Mouse (Mus musculus) midbrain, embryonic 12.5 days (tissue): ENCODE measurements at regions not wholly inside any gene's neighbourhood (a gene's known extent, or its start where the extent isn't known, plus 50 kb on each side); places are given as distances from the start of the nearest gene placed in this dataset.

ENCODE experiments used
- ATAC-seq: fragments of 200-750 bp; cut with Nextera tagmentation; 2 replicates; pipeline ENCODE4 v1.8.0; 2017; ENCODE audit warnings: low read depth, moderate TSS enrichment, moderate library complexity; ENCODE audit not compliant: low FRiP score
- H3K27ac ChIP-seq: fragments of 300-500 bp; sonication (generic); replicated peaks from 2 replicates; pipeline ENCODE4 v1.5.1; 2016; ENCODE audit warnings: mild to moderate bottlenecking
- H3K27me3 ChIP-seq: fragments of 300-500 bp; sonication (generic); 2 replicates; pipeline ENCODE4 v1.6.1; 2016; ENCODE audit warnings: mild to moderate bottlenecking
- H3K36me3 ChIP-seq: fragments of 300-500 bp; sonication (generic); 2 replicates; pipeline ENCODE4 v1.6.1; 2016
- H3K4me1 ChIP-seq: fragments of 300-500 bp; sonication (generic); 2 replicates; pipeline ENCODE4 v1.6.1; 2016
- H3K4me2 ChIP-seq: fragments of 300-500 bp; sonication (generic); replicated peaks from 2 replicates; pipeline ENCODE4 v1.6.1; 2016; ENCODE audit warnings: mild to moderate bottlenecking, moderate library complexity
- H3K4me3 ChIP-seq: fragments of 300-500 bp; sonication (generic); 2 replicates; pipeline ENCODE4 v1.5.1; 2016; ENCODE audit warnings: mild to moderate bottlenecking
- H3K9ac ChIP-seq: fragments of 300-500 bp; sonication (generic); replicated peaks from 2 replicates; pipeline ENCODE4 v1.6.1; 2016; ENCODE audit warnings: mild to moderate bottlenecking, moderate library complexity
- H3K9me3 ChIP-seq: fragments of 300-500 bp; sonication (generic); 2 replicates; pipeline ENCODE4 v1.6.1; 2016; ENCODE audit warnings: mild to moderate bottlenecking
- WGBS: fragments of 180-500 bp; shearing (Covaris S2); methylation state at CpG from one replicate; pipeline ENCODE4 v1.1.7; 2016; 5-methylcytosine and 5-hydroxymethylcytosine counted together

GRCm38 (mm10) chr6:31210209-31210714 is 188.3 kb upstream of the Mkln1 start:
- 75% methylated on average over 7 of the region's 7 CpGs for WGBS
- Histone ChIP-seq H3K4me3 (no peak overlapping the region), H3K9me3 (no peaks in the 10 kb centered on the region), H3K27ac (no peak overlapping the region), H3K4me2 (no peak overlapping the region), H3K9ac (no peak overlapping the region), H3K4me1 (no peaks in the 10 kb centered on the region), H3K36me3 (no peaks in the 10 kb centered on the region), H3K27me3 (peaks cover 13% of the 10 kb centered on the region)
- ATAC-seq, result no peak

GRCm38 (mm10) chr6:31211091-31211490 is 187.4 kb upstream of the Mkln1 start:
- Histone ChIP-seq H3K9ac (no peak overlapping the region), H3K27ac (no peak overlapping the region), H3K4me3 (no peak overlapping the region), H3K9me3 (no peaks in the 10 kb centered on the region), H3K27me3 (peaks cover 20% of the 10 kb centered on the region), H3K36me3 (no peaks in the 10 kb centered on the region), H3K4me2 (no peak overlapping the region), H3K4me1 (0 out of 2 replicates have a peak, but pooled peaks cover 2% of the 10 kb centered on the region)
- no peak for ATAC-seq
- 95% methylated on average over 4 of the region's 4 CpGs for WGBS

DNA sequence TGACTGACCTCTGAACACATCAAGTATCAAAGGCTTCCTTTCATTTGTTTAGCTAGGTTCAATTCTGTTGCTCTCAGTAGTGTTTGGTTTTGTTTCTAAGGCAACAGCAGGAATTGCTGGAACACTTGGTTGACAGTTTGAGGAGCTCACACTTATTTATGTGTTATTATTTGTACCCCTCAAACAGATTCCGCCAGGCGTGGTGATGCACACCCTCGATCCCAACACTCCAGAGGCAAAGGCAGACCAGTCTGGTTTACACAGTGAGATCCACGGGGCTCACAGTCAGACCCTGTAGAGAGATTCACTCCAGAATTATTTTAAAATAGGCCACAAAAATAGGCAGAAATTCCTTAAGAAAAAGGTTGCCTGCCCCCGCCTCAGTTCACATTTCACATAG is 186.9 kb upstream of the Mkln1 start:
- Histone ChIP-seq H3K4me3 (no peak overlapping the region), H3K27ac (no peak overlapping the region), H3K9me3 (no peaks in the 10 kb centered on the region), H3K9ac (no peak overlapping the region), H3K4me1 (peaks cover 4% of the 10 kb centered on the region), H3K27me3 (peaks cover 24% of the 10 kb centered on the region), H3K4me2 (no peak overlapping the region), H3K36me3 (no peaks in the 10 kb centered on the region)
- ATAC-seq, result no peak
- 71% methylated on average over 5 of the region's 5 CpGs for WGBS

DNA sequence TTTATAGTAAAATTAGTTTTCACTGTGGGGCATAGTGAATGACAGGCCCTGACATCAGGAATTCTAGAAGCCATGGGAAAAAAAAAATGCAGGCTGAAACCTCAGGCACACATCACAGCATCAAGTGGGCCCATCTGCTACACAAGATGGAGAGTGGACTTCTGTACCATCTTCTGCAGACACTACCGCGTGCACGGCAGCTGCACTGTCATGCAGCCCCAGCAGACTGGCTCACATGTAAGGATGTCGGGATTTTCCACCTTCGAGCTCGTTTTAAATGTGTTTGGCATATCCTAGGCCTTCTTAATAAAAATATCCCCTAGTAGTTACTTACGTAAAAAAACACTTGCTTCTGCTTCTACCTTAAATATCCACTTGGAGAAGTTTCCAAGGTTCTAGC is 186.5 kb upstream of the Mkln1 start:
- H3K27ac ChIP-seq, result no peak overlapping the region
- no peak overlapping the region for H3K4me3 ChIP-seq
- H3K4me2 ChIP-seq, result no peak overlapping the region
- peaks cover 28% of the 10 kb centered on the region for H3K27me3 ChIP-seq
- WGBS, result 88% methylated on average over 7 of the region's 7 CpGs
- peaks cover 9% of the 10 kb centered on the region for H3K4me1 ChIP-seq
- no peak overlapping the region for H3K9ac ChIP-seq
- ATAC-seq, result no peak
- H3K9me3 ChIP-seq, result no peaks in the 10 kb centered on the region
- no peaks in the 10 kb centered on the region for H3K36me3 ChIP-seq

DNA sequence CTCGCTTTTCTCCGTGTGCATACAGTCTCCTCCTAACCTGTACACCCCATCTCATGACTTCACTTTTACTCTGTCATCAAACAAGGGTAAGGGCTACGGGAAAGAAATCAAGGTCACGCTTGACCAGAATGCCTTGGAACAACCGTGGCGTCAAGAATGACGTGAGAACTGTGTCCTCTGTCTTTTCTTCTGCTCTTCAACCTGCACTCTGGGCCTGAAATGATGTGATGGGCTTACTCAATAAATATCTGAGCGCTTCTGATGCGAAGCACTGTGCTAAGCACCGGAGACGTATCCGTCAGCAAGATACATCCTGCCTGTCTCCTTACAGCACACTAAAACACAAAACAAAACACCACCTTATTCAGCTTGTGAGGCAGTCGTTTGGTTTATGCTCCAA is 185.8 kb upstream of the Mkln1 start:
- Histone ChIP-seq H3K4me1 (peaks cover 14% of the 10 kb centered on the region), H3K9me3 (no peaks in the 10 kb centered on the region), H3K4me2 (no peak overlapping the region), H3K27me3 (peaks cover 34% of the 10 kb centered on the region), H3K9ac (no peak overlapping the region), H3K27ac (no peak overlapping the region), H3K36me3 (no peaks in the 10 kb centered on the region), H3K4me3 (no peak overlapping the region)
- 84% methylated on average over 13 of the region's 13 CpGs for WGBS
- ATAC-seq, result no peak

DNA sequence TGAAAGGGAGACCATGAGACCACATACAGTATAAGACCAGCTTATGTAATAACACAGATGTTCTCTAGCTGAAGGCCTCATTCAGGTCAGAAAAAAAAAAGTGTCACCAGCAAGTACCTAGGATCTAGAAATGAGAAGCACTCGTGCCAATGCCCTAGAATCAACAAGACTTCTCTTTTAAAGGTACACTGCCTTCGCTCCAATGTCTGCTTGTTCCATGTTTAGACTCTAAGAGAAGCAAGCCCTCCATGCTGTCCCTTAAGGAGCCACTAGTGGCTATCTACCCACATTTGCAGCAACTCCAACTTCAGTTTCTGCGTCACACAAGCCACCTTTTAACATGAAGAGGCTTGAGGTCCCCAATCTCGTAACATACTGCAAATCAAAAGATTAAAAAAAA is 185.4 kb upstream of the Mkln1 start:
- peaks cover 18% of the 10 kb centered on the region for H3K4me1 ChIP-seq
- peaks cover 39% of the 10 kb centered on the region for H3K27me3 ChIP-seq
- no peak overlapping the region for H3K4me3 ChIP-seq
- no peak overlapping the region for H3K27ac ChIP-seq
- H3K9ac ChIP-seq, result no peak overlapping the region
- 81% methylated on average over 4 of the region's 4 CpGs for WGBS
- H3K36me3 ChIP-seq, result no peaks in the 10 kb centered on the region
- no peak for ATAC-seq
- no peaks in the 10 kb centered on the region for H3K9me3 ChIP-seq
- H3K4me2 ChIP-seq, result no peak overlapping the region

DNA sequence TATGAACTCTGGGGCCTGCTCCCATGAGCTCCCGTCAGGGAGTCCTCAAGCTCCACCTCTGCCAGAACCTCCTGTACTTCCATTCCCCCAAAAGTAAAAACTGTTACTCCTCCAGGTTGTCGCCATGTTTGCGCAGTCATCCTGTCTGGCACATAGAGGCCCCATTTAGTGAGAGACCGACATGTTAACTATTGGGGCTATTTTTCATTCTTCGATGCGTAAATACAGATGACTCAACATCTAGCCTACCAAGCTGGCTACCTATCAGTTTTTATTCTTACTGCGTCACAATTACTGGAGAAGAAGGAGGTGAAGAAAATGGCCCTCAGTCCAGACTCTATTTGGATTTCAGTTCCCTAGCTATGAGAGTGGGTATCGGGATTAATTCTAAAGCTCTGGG is 182.9 kb upstream of the Mkln1 start:
- Histone ChIP-seq H3K9me3 (no peaks in the 10 kb centered on the region), H3K9ac (peak overlapping the region; percentile 61; the same call in 1 of the 2 replicates), H3K27ac (no peak overlapping the region), H3K4me1 (peaks cover 34% of the 10 kb centered on the region), H3K36me3 (no peaks in the 10 kb centered on the region), H3K27me3 (peaks cover 64% of the 10 kb centered on the region), H3K4me3 (peak overlapping the region; percentile 76), H3K4me2 (peak overlapping the region; percentile 100)
- 72% methylated on average over 8 of the region's 8 CpGs for WGBS
- no peak for ATAC-seq

DNA sequence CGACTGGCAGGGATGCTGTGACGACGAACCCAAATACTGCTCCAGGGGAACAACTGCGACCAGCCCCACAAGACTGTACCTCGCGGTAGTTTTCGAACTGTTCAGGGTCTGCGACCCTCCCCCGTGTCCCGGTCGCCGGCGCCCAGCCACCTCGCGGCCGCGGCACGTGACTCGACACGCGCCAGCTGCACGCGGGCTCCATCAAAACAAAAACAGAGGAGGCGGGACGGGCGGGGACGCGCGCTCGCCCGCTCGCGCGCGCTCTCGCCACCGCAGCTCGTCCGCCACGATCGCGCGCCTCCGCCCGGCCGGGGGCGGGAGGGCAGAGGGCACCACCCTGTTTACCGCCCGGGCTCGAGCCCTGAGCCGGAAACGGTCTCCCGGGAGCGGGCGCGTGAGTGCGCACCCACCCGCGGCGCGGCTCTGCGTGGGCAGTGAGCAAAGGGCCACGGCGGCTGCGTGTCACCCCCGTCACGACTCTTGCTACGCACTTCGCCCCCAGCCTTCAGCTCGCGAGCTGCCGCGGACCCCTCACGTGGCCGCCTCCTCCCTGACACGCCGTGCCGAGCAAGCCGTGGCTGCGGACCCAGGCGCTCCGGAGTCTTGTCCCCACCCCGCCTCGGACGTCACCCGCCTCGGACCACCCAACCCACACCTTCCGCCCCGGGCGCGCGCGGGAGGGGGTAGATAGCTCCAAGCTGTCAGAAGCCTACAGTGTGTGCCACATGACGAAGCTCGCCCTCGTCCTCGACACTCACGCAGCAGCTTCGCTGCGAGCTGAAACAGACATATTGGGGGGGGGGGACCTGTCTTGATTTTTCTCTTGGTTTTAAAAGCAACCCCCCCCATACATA is 182.1 kb upstream of the Mkln1 start:
- H3K36me3 ChIP-seq, result no peaks in the 10 kb centered on the region
- H3K9me3 ChIP-seq, result no peaks in the 10 kb centered on the region
- H3K27ac ChIP-seq, result no peak overlapping the region
- peaks cover 69% of the 10 kb centered on the region for H3K27me3 ChIP-seq
- H3K4me2 ChIP-seq, result peak overlapping the region; percentile 100
- H3K4me3 ChIP-seq, result peak overlapping the region; percentile 76
- peak; percentile 57 for ATAC-seq
- H3K4me1 ChIP-seq, result peaks cover 41% of the 10 kb centered on the region
- peak overlapping the region; percentile 61 for H3K9ac ChIP-seq
- WGBS, result under 1% methylated on average over 93 of the region's 100 CpGs

GRCm38 (mm10) chr6:31217060-31217541 is 181.4 kb upstream of the Mkln1 start:
- peak overlapping the region; percentile 61 for H3K9ac ChIP-seq
- no peak for ATAC-seq

DNA sequence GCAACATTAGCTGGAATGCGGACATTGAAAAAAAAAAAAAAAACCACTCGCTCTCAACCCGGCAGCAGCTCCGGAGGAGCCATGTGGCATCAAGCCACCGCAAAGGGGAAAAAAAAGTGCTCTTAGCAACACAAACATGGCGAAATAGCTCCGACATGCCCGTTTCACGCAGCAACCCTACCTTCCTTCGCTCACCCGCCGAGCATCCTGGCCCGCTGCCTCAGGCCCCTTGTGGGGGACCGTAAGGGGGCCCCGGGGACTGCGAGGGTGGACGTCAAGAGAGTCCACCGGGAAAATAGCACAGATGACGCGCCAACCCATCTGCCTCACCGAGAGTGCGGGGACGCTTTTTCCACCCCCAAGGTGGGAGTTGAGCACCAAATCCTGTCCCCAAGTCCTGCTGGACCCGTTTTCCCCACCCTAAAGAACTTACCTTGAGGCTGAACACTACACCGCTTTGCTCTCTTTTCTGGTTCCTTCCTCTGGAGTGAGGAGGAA is 180.8 kb upstream of the Mkln1 start:
- peaks cover 45% of the 10 kb centered on the region for H3K4me1 ChIP-seq
- H3K4me2 ChIP-seq, result peak overlapping the region; percentile 100
- peaks cover 67% of the 10 kb centered on the region for H3K27me3 ChIP-seq
- peak overlapping the region; percentile 76 for H3K4me3 ChIP-seq
- H3K36me3 ChIP-seq, result no peaks in the 10 kb centered on the region
- H3K27ac ChIP-seq, result no peak overlapping the region
- WGBS, result 0% methylated on average over 25 of the region's 25 CpGs
- no peaks in the 10 kb centered on the region for H3K9me3 ChIP-seq
- ATAC-seq, result no peak
- peak overlapping the region; percentile 61; the same call in 1 of the 2 replicates for H3K9ac ChIP-seq

More at GRCm38 (mm10) chr6:31217060-31217541, 181.4 kb upstream of the Mkln1 start:
- peak overlapping the region; percentile 100 for H3K4me2 ChIP-seq
- peaks cover 69% of the 10 kb centered on the region for H3K27me3 ChIP-seq
- no peak overlapping the region for H3K27ac ChIP-seq
- under 1% methylated on average over 20 of the region's 20 CpGs for WGBS
- no peaks in the 10 kb centered on the region for H3K36me3 ChIP-seq
- peak overlapping the region; percentile 76 for H3K4me3 ChIP-seq
- no peaks in the 10 kb centered on the region for H3K9me3 ChIP-seq
- peaks cover 45% of the 10 kb centered on the region for H3K4me1 ChIP-seq

GRCm38 (mm10) chr6:31218139-31218750 is 180.3 kb upstream of the Mkln1 start:
- peak overlapping the region; percentile 40; the same call in 1 of the 2 replicates for H3K9ac ChIP-seq
- H3K27me3 ChIP-seq, result peaks cover 64% of the 10 kb centered on the region
- H3K4me3 ChIP-seq, result peak overlapping the region; percentile 76
- no peak overlapping the region for H3K27ac ChIP-seq
- peak overlapping the region; percentile 100 for H3K4me2 ChIP-seq
- ATAC-seq, result peak; percentile 27; the same call in 1 of the 2 replicates
- WGBS, result 1% methylated on average over 40 of the region's 40 CpGs
- H3K4me1 ChIP-seq, result peaks cover 45% of the 10 kb centered on the region
- no peaks in the 10 kb centered on the region for H3K9me3 ChIP-seq
- no peaks in the 10 kb centered on the region for H3K36me3 ChIP-seq

- H3K27ac ChIP-seq, result no peak overlapping the region
- no peak overlapping the region for H3K9ac ChIP-seq
- no peak for ATAC-seq
- peak overlapping the region; percentile 100 for H3K4me2 ChIP-seq
- peak overlapping the region; percentile 76 for H3K4me3 ChIP-seq
- no peaks in the 10 kb centered on the region for H3K36me3 ChIP-seq
- peaks cover 64% of the 10 kb centered on the region for H3K27me3 ChIP-seq
- peaks cover 45% of the 10 kb centered on the region for H3K4me1 ChIP-seq
- 40% methylated on average over 8 of the region's 8 CpGs for WGBS
- no peaks in the 10 kb centered on the region for H3K9me3 ChIP-seq
Observed at GRCm38 (mm10) chr6:31218880-31219279, 179.7 kb upstream of the Mkln1 start.
